Mouse (Mus musculus): ENCODE measurements around the gene Trim9. TPM values are rescaled to one million over a fixed set of nuclear protein-coding genes. Genes with fewer than 3 reads are reported as not detected.

Trim9 gene
- polyA plus RNA-seq, 1 experiment from 2014 or later = 3.0 TPM

- Histone ChIP-seq H3K36me3 (no peaks in the 10 kb centered on the region), H3K27ac (no peak overlapping the region), H3K4me2 (replicated peaks) (no peak overlapping the region), H3K4me3 (no peak overlapping the region), H3K27me3 (no peaks in the 10 kb centered on the region), H3K9ac (no peak overlapping the region), H3K4me1 (no peaks in the 10 kb centered on the region; the same call in 1 of the 2 replicates), H3K9me3 (no peaks in the 10 kb centered on the region)
- WGBS = 67% methylated on average over 7 of the region's 7 CpGs
- ATAC-seq (ENCODE audit: insufficient number of reproducible peaks, insufficient read depth, low FRiP score, low TSS enrichment) = no peak
Measured at GRCm38 (mm10) chr12:70242550-70242949, 104.9 kb downstream of the Trim9 start.

GRCm38 (mm10) chr12:70239741-70240140 is 107.7 kb downstream of the Trim9 start:
- Histone ChIP-seq H3K9ac (no peak overlapping the region), H3K9me3 (no peaks in the 10 kb centered on the region), H3K4me3 (no peak overlapping the region), H3K36me3 (no peaks in the 10 kb centered on the region), H3K4me2 (replicated peaks) (no peak overlapping the region), H3K4me1 (peaks cover 4% of the 10 kb centered on the region; the same call in 1 of the 2 replicates), H3K27me3 (no peaks in the 10 kb centered on the region), H3K27ac (no peak overlapping the region)
- no peak for ATAC-seq (ENCODE audit: insufficient number of reproducible peaks, insufficient read depth, low FRiP score, low TSS enrichment)
- WGBS = 78% methylated on average over 5 of the region's 5 CpGs

- ATAC-seq (ENCODE audit: insufficient number of reproducible peaks, insufficient read depth, low FRiP score, low TSS enrichment) = no peak
- no peaks in the 10 kb centered on the region for H3K9me3 ChIP-seq
- H3K27ac ChIP-seq = no peak overlapping the region
- H3K9ac ChIP-seq = no peak overlapping the region
- H3K36me3 ChIP-seq = no peaks in the 10 kb centered on the region
- H3K4me2 ChIP-seq (replicated peaks) = no peak overlapping the region
- WGBS = 63% methylated on average over 8 of the region's 8 CpGs
- H3K4me3 ChIP-seq = no peak overlapping the region
- peaks cover 4% of the 10 kb centered on the region; the same call in 1 of the 2 replicates for H3K4me1 ChIP-seq
- no peaks in the 10 kb centered on the region for H3K27me3 ChIP-seq
Measured at GRCm38 (mm10) chr12:70238604-70239003, 108.8 kb downstream of the Trim9 start.

GRCm38 (mm10) chr12:70234938-70235484 is 112.4 kb downstream of the Trim9 start:
- no peak overlapping the region for H3K9ac ChIP-seq
- H3K4me1 ChIP-seq = peaks cover 4% of the 10 kb centered on the region; the same call in 1 of the 2 replicates
- H3K36me3 ChIP-seq = no peaks in the 10 kb centered on the region
- H3K4me2 ChIP-seq (replicated peaks) = peak overlapping the region; percentile 57
- 5% methylated on average over 13 of the region's 13 CpGs for WGBS
- ATAC-seq (ENCODE audit: insufficient number of reproducible peaks, insufficient read depth, low FRiP score, low TSS enrichment) = peak; percentile 42; the same call in 1 of the 2 replicates
- no peak overlapping the region for H3K27ac ChIP-seq
- H3K27me3 ChIP-seq = no peaks in the 10 kb centered on the region
- H3K4me3 ChIP-seq = peak overlapping the region; percentile 28
- H3K9me3 ChIP-seq = no peaks in the 10 kb centered on the region

- no peak overlapping the region for H3K4me3 ChIP-seq
- 18% methylated on average over 6 of the region's 6 CpGs for WGBS
- H3K9me3 ChIP-seq = no peaks in the 10 kb centered on the region
- H3K4me1 ChIP-seq = peaks cover 4% of the 10 kb centered on the region; the same call in 1 of the 2 replicates
- H3K36me3 ChIP-seq = no peaks in the 10 kb centered on the region
- no peaks in the 10 kb centered on the region for H3K27me3 ChIP-seq
- no peak; the same call in 1 of the 2 replicates for ATAC-seq (ENCODE audit: insufficient number of reproducible peaks, insufficient read depth, low FRiP score, low TSS enrichment)
- H3K4me2 ChIP-seq (replicated peaks) = no peak overlapping the region
- no peak overlapping the region for H3K9ac ChIP-seq
- H3K27ac ChIP-seq = no peak overlapping the region
Measured at GRCm38 (mm10) chr12:70234411-70234810, 113.0 kb downstream of the Trim9 start.

GRCm38 (mm10) chr12:70233637-70234315 is 113.6 kb downstream of the Trim9 start:
- Histone ChIP-seq H3K4me3 (no peak overlapping the region), H3K4me1 (peaks cover 4% of the 10 kb centered on the region; the same call in 1 of the 2 replicates), H3K27ac (no peak overlapping the region), H3K9me3 (no peaks in the 10 kb centered on the region), H3K4me2 (replicated peaks) (no peak overlapping the region), H3K9ac (no peak overlapping the region), H3K27me3 (no peaks in the 10 kb centered on the region), H3K36me3 (no peaks in the 10 kb centered on the region)
- ATAC-seq (ENCODE audit: insufficient number of reproducible peaks, insufficient read depth, low FRiP score, low TSS enrichment) = no peak
- WGBS = 84% methylated on average over 6 of the region's 6 CpGs

- H3K4me3 ChIP-seq = no peak overlapping the region
Measured at GRCm38 (mm10) chr12:70232020-70232544, 115.3 kb downstream of the Trim9 start.

GRCm38 (mm10) chr12:70231294-70231693 is 116.1 kb downstream of the Trim9 start, which contains the start of gene Pygl:
Gene Pygl, minus strand, starts transcription at chr12:70231488.
- WGBS = 67% methylated on average over 2 of the region's 2 CpGs
- H3K9me3 ChIP-seq = no peaks in the 10 kb centered on the region
- H3K4me1 ChIP-seq = peaks cover 17% of the 10 kb centered on the region
- H3K4me3 ChIP-seq = no peak within 1 kb of the TSS
- no peak for ATAC-seq (ENCODE audit: insufficient number of reproducible peaks, insufficient read depth, low FRiP score, low TSS enrichment)
- H3K4me2 ChIP-seq (replicated peaks) = no peak within 1 kb of the TSS
- no peaks in the 10 kb centered on the region for H3K27me3 ChIP-seq
- H3K27ac ChIP-seq = no peak within 1 kb of the TSS
- no peaks in the 10 kb centered on the region for H3K36me3 ChIP-seq
- no peak within 1 kb of the TSS for H3K9ac ChIP-seq

More at GRCm38 (mm10) chr12:70232020-70232544, 115.3 kb downstream of the Trim9 start:
- Histone ChIP-seq H3K9me3 (no peaks in the 10 kb centered on the region), H3K27me3 (no peaks in the 10 kb centered on the region), H3K9ac (no peak overlapping the region), H3K27ac (no peak overlapping the region), H3K4me2 (replicated peaks) (no peak overlapping the region), H3K4me1 (peaks cover 10% of the 10 kb centered on the region; the same call in 1 of the 2 replicates), H3K36me3 (no peaks in the 10 kb centered on the region)
- no peak for ATAC-seq (ENCODE audit: insufficient number of reproducible peaks, insufficient read depth, low FRiP score, low TSS enrichment)
- WGBS = 47% methylated on average over 5 of the region's 5 CpGs

- 64% methylated on average over 11 of the region's 11 CpGs for WGBS
- no peak overlapping the region for H3K9ac ChIP-seq
- H3K4me1 ChIP-seq = peaks cover 13% of the 10 kb centered on the region
- H3K9me3 ChIP-seq = no peaks in the 10 kb centered on the region
- H3K27me3 ChIP-seq = no peaks in the 10 kb centered on the region
- H3K4me3 ChIP-seq = peak overlapping the region; percentile 51
- peak overlapping the region; percentile 93 for H3K4me2 ChIP-seq (replicated peaks)
- H3K27ac ChIP-seq = no peak overlapping the region
- no peak for ATAC-seq (ENCODE audit: insufficient number of reproducible peaks, insufficient read depth, low FRiP score, low TSS enrichment)
- no peaks in the 10 kb centered on the region for H3K36me3 ChIP-seq
Measured at GRCm38 (mm10) chr12:70228155-70228554, 119.3 kb downstream of the Trim9 start.

GRCm38 (mm10) chr12:70227121-70227932 is 120.1 kb downstream of the Trim9 start:
- H3K27ac ChIP-seq = no peak overlapping the region
- 1% methylated on average over 52 of the region's 52 CpGs for WGBS
- peak overlapping the region; percentile 93 for H3K4me2 ChIP-seq (replicated peaks)
- peak; percentile 71 for ATAC-seq (ENCODE audit: insufficient number of reproducible peaks, insufficient read depth, low FRiP score, low TSS enrichment)
- H3K4me3 ChIP-seq = peak overlapping the region; percentile 51
- H3K27me3 ChIP-seq = no peaks in the 10 kb centered on the region
- no peaks in the 10 kb centered on the region for H3K36me3 ChIP-seq
- H3K9me3 ChIP-seq = no peaks in the 10 kb centered on the region
- peak overlapping the region; percentile 55 for H3K9ac ChIP-seq
- H3K4me1 ChIP-seq = peaks cover 13% of the 10 kb centered on the region

GRCm38 (mm10) chr12:70226655-70227054 is 120.8 kb downstream of the Trim9 start:
- Histone ChIP-seq H3K27me3 (no peaks in the 10 kb centered on the region), H3K4me3 (peak overlapping the region; percentile 51), H3K9ac (peak overlapping the region; percentile 55), H3K4me1 (peaks cover 13% of the 10 kb centered on the region), H3K36me3 (no peaks in the 10 kb centered on the region), H3K9me3 (no peaks in the 10 kb centered on the region), H3K4me2 (replicated peaks) (peak overlapping the region; percentile 93), H3K27ac (no peak overlapping the region)
- peak; percentile 26; the same call in 1 of the 2 replicates for ATAC-seq (ENCODE audit: insufficient number of reproducible peaks, insufficient read depth, low FRiP score, low TSS enrichment)
- WGBS = 27% methylated on average over 5 of the region's 5 CpGs

All from embryonic facial prominence, embryonic 12.5 days (tissue).